Mouse (Mus musculus): ENCODE measurements at regions not wholly inside any gene's neighbourhood (a gene's known extent, or its start where the extent isn't known, plus 50 kb on each side); places are given as distances from the start of the nearest gene placed in this dataset.

DNA sequence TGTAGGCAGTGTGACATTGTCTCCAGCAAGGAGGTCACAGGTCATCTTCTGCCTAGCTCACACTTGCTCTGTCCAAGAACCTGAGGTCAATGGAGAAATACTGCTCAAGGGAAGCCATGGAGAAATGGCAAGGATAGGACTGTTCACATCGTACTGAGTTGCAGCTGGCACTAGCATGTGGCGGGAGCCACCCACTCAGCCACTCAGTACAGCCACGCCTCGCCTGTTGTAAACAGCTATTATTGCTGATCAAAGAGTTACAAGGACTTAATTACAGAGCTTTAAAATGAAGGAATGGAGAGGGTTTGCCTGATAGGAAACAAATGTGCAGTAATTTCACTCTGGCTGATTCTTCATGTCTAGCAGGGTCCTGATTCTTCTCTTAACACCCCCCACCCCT is 64.8 kb downstream of the Dll1 start:
- peak in 1 of 2 experiments; percentile 2 for DNase-seq (ENCODE audit: low spot score in 2 of 2)

DNA sequence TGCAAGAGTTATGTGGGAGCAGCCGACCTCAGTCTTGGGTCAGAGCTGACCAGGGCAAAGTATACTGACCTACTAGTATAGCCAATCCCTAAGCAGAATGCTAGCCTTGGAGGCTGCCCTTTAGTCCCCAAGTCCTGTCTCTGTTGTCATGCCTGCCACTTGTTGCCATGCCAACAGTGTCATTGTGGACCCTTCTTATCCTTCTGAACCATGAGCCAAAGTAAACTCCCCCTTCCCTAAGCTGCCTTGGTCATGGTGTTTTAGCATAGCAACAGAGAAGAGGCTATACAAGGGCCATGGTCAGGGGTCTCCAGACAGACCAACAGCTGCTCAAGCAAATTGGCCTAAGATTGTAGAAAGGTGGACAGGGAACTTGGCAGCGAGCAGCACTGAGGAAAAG is 66.2 kb downstream of the Dll1 start:
- DNase-seq (ENCODE audit: low spot score in 2 of 2), result no peak

- DNase-seq (ENCODE audit: low spot score in 2 of 2), result no peak
Observed at GRCm38 (mm10) chr17:15302110-15302509, 74.6 kb downstream of the Dll1 start.

GRCm38 (mm10) chr17:15299743-15300371 is 76.8 kb downstream of the Dll1 start:
- DNase-seq (ENCODE audit: low spot score in 2 of 2), result no peak

- no peak for DNase-seq (ENCODE audit: low spot score in 2 of 2)
Observed at GRCm38 (mm10) chr17:15294165-15294585, 82.5 kb downstream of the Dll1 start.

DNA sequence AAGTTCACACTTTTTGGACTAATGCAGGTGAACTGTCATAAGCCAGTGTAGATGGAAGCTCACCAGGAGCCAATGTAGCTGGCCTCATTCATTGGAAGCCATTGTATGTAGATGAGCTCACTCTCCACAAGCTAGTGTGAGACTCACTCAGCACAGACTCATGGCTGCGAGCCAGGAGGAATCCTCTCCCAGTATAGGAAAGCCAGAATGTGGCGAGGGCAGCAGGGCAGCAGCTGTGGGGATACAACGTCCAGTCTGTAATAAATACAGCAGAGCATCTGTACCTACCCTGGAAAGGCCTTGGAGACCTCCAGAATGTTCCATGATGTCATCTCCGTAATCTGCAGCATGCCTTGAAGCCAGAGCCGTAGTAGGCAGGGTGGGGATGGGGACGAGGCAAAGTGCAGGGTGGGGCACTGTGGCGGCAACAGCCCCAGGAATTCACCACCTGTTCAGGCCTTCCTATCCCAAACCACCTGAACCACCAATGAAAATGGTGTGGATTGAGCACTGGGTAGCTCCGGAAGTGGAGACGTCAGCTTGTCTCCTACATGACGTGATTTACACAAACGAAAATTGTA is 84.1 kb downstream of the Dll1 start:
- DNase-seq (ENCODE audit: low spot score in 2 of 2), result no peak

DNA sequence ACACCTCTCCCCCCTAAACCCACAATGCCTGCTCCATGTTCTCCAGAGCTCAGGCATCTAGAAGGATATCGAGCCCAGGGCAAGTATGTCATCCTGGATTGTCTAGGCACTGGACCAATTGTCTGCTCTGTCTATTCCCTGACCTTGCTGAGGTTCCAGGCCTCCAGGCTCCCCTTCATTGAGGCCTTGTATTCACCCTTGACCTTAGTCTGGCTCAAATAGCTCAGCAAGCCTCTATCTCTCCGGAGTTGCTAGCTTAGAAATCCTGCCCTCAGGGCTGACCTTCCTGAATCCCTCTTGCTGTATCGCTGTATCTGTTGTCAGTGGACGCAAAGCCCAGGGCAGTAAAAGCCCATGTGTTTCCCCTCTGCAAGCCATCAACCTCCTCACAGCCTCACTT is 85.0 kb downstream of the Dll1 start:
- no peak for DNase-seq (ENCODE audit: low spot score in 2 of 2)

DNA sequence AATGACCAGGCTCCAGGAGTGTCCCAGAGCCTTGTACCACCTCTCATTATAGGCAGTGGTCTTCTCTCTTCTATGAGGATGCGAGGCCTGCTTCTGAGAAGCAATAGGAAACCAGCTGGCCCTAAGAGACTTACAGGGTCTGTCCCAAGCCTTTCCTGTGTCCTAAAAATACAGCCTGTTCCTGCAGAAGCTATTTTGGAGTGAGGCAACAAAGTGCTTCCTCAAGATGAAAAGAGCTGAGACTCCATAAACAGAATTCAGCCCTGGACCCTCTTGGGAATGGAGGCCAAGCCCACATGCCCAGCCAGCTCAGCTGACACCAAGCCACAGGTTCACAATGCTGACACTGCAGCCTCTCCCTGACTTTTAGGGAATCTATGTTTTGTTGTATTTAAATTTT is 86.3 kb downstream of the Dll1 start:
- DNase-seq (ENCODE audit: low spot score in 2 of 2), result no peak

DNA sequence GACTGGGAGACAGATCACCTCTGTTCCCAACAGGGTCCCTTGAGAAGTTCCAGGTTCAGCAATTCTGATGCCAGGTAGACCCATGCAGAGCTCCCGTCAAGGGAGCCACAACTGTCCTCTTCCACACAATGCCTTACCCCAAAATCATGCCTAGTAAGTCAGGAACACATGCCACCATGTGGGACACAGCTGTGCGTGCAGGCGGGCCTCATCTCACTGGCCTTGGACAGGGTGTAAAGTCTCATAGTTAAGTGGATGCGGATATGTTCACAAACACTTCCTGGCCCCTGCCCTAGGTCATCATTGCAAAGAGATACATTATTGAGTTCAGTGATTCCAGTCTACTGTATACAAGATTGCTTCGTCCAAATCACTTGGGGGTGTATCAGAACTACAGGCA is 87.6 kb downstream of the Dll1 start:
- DNase-seq (ENCODE audit: low spot score in 2 of 2), result no peak

- no peak for DNase-seq (ENCODE audit: low spot score in 2 of 2)
Observed at GRCm38 (mm10) chr17:15288640-15289039, 88.0 kb downstream of the Dll1 start.

GRCm38 (mm10) chr17:15286596-15286995 is 90.1 kb downstream of the Dll1 start:
- no peak for DNase-seq (ENCODE audit: low spot score in 2 of 2)

GRCm38 (mm10) chr17:15285399-15286043 is 91.2 kb downstream of the Dll1 start:
- DNase-seq (ENCODE audit: low spot score in 2 of 2), result peak; percentile 3 to 15

- no peak for DNase-seq (ENCODE audit: low spot score in 2 of 2)
Observed at GRCm38 (mm10) chr17:15269905-15270304, 106.8 kb downstream of the Dll1 start.

- DNase-seq (ENCODE audit: low spot score in 2 of 2), result no peak
Observed at GRCm38 (mm10) chr17:15269056-15269612, 107.5 kb downstream of the Dll1 start.

- DNase-seq (ENCODE audit: low spot score in 2 of 2), result no peak
Observed at GRCm38 (mm10) chr17:15267721-15268120, 109.0 kb downstream of the Dll1 start.

DNA sequence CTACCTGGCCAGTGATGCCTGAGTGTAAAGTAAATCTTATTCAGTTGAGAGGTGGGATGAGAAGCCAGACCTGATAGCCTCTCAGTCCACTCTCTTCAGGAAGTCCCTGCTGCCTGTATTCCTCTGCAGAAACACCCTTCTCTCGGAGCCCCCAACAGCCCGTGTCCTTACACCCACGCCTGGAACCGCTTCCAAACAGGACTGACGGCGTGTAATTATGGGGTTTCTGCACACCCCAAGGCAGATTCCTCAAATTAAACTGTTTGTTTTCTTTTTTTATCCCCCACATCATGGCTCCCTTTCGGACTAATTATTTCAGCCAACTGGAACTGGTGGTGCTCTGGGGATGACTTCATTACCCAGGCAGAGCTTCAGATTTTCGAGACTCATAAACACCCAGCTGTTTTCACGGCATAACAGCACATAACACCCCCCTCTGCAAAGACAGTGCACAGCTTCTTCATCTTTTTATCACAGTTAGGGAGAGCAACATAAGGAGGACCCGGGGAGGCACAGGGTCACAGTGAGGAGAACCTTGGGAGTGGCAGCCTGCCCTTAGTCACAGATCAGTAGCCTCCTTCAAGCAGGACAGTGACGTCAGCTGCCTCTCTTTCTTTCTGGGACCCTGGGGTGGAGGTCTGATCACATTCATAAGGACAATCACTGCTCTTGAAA is 117.1 kb downstream of the Dll1 start:
- DNase-seq (ENCODE audit: low spot score in 2 of 2), result peak in 1 of 2 experiments; percentile 27

DNA sequence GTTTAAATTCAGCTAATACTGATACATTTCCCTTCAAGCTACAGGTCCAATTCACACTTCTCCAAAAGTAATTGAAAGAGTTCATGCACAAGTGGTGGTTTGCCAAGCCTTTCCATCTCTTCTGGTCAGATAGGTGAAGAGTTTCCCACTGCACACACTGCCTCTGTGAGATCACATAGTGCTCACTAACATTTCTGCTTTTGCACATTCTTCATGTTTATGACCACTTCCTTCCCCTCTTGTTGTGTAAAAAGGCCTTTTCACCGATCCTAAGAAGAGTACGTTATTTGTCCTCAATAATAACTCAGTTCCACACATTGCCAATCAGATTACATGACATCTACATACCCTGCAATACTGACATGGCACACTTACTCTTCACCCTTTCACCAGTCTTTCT is 120.8 kb downstream of the Dll1 start:
- no peak for DNase-seq (ENCODE audit: low spot score in 2 of 2)

GRCm38 (mm10) chr17:15253785-15254184 is 122.9 kb downstream of the Dll1 start:
- DNase-seq (ENCODE audit: low spot score in 2 of 2), result no peak

DNA sequence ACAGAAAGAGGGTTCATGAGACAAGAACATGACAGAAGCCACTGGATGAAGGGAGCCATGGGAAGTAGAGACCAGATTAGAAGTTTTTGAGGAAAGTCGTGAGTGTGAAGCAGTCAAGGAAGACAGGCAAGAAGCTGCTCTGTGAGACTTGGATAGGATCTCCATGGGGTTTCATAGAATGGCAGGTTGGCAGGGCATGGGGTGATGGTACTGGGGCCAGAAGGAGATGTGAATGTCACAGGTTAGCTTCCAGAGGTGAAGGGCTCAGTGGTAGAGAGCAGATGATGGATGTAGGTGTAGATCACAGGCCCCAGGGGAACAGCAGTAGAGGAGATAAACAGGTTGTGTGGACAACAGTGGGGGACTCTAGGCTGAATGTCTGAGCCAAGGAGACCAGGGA is 123.4 kb downstream of the Dll1 start:
- no peak for DNase-seq (ENCODE audit: low spot score in 2 of 2)

DNA sequence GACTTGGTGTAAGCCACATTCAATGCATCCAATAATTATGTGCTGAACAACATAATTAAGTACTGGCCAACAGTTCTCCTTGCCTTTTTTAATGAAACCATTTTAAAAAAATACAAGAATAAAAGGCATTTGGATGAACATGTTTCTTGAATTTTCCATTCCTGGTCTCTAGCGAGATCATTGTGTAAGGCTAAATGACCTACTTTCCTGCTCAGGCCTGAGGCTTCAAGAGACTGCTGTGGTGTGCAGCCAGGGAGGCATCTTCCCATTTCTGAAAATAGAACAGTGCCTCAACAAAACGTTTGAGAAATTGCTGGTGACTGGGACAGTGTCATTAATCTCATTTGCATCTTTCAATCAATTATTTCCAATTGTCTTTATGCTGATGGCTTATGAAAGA is 124.5 kb downstream of the Dll1 start:
- DNase-seq (ENCODE audit: low spot score in 2 of 2), result peak in 1 of 2 experiments; percentile 19

- DNase-seq (ENCODE audit: low spot score in 2 of 2), result no peak
Observed at GRCm38 (mm10) chr17:15251641-15252040, 125.0 kb downstream of the Dll1 start.

DNA sequence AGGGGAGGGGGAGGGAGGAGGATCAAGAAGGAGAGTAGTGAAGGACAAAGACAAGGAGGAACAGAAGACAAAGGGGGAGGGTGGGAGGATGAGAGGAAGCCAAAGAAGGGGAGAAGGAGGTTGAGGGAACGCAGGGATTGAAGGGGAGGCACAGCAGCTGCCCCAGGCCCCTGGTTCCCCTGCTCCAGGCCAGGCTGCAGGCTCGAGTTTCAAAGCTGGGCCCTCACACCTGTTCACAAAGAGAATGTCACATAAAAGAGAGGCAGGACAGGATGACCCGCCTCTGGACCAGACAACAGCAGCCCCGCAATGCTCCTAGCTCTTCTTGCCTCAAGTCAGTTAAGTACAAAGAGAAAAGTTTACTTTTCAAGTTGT is 128.3 kb downstream of the Dll1 start:
- no peak for DNase-seq (ENCODE audit: low spot score in 2 of 2)
